Mouse (Mus musculus): ENCODE results near the gene Dnajb6. TPM values are rescaled to one million over a fixed set of nuclear protein-coding genes. Genes with fewer than 3 reads are reported as not detected.
"Not testable (repeated sequence)": the region's sequence is repeated elsewhere in the genome, so short reads cannot be mapped to it uniquely, and the experiment has no call there.

Gene Dnajb6
- polyA plus RNA-seq, 1 experiment, result 49.8 TPM

GRCm38 (mm10) chr5:29711631-29712030, 23.9 kb upstream of the Dnajb6 start:
- no peak overlapping the region for H3K4me3 ChIP-seq (ENCODE audit: insufficient read depth, low read depth, low read length)
- no peaks in the 10 kb centered on the region for H3K27me3 ChIP-seq (replicated peaks; ENCODE audit: control insufficient read depth, insufficient read depth, low read length)
- H3K4me1 ChIP-seq (ENCODE audit: control insufficient read depth, insufficient read depth, low read length), result no peaks in the 10 kb centered on the region
- no peak for DNase-seq
- TF ChIP-seq CTCF (conservative IDR thresholded peaks at IDR 0.05; ENCODE audit: insufficient read depth, insufficient read length, low read depth, low read length) (no peak), POLR2A (IDR thresholded peaks at IDR 0.05; ENCODE audit: low read depth, low read length) (no peak)
- no peak overlapping the region for H3K27ac ChIP-seq (ENCODE audit: insufficient read depth, low read depth, low read length)
- no peaks in the 10 kb centered on the region for H3K36me3 ChIP-seq (ENCODE audit: control insufficient read depth, insufficient read depth, low read length)

- H3K4me1 ChIP-seq (ENCODE audit: control insufficient read depth, insufficient read depth, low read length), result no peaks in the 10 kb centered on the region
- no peaks in the 10 kb centered on the region for H3K27me3 ChIP-seq (replicated peaks; ENCODE audit: control insufficient read depth, insufficient read depth, low read length)
- no peak overlapping the region for H3K4me3 ChIP-seq (ENCODE audit: insufficient read depth, low read depth, low read length)
- H3K36me3 ChIP-seq (ENCODE audit: control insufficient read depth, insufficient read depth, low read length), result no peaks in the 10 kb centered on the region
- WGBS, result 61% methylated on average over 1 of the region's 1 CpGs
- no peak for TF ChIP-seq CTCF (conservative IDR thresholded peaks at IDR 0.05; ENCODE audit: insufficient read depth, insufficient read length, low read depth, low read length)
- TF ChIP-seq POLR2A (IDR thresholded peaks at IDR 0.05; ENCODE audit: low read depth, low read length), result no peak
- no peak for DNase-seq
- H3K27ac ChIP-seq (ENCODE audit: insufficient read depth, low read depth, low read length), result no peak overlapping the region
Measured at GRCm38 (mm10) chr5:29712906-29713305, 22.6 kb upstream of the Dnajb6 start.

GRCm38 (mm10) chr5:29721159-29721558, 14.3 kb upstream of the Dnajb6 start:
- TF ChIP-seq POLR2A (IDR thresholded peaks at IDR 0.05; ENCODE audit: low read depth, low read length) (no peak), CTCF (conservative IDR thresholded peaks at IDR 0.05; ENCODE audit: insufficient read depth, insufficient read length, low read depth, low read length) (no peak)
- Histone ChIP-seq H3K27me3 (replicated peaks; ENCODE audit: control insufficient read depth, insufficient read depth, low read length) (no peaks in the 10 kb centered on the region), H3K27ac (ENCODE audit: insufficient read depth, low read depth, low read length) (no peak overlapping the region), H3K4me3 (ENCODE audit: insufficient read depth, low read depth, low read length) (no peak overlapping the region), H3K4me1 (ENCODE audit: control insufficient read depth, insufficient read depth, low read length) (no peaks in the 10 kb centered on the region), H3K36me3 (ENCODE audit: control insufficient read depth, insufficient read depth, low read length) (no peaks in the 10 kb centered on the region)
- DNase-seq, result no peak
- WGBS, result 28% methylated on average over 1 of the region's 1 CpGs

- TF ChIP-seq CTCF (conservative IDR thresholded peaks at IDR 0.05; ENCODE audit: insufficient read depth, insufficient read length, low read depth, low read length) (no peak), POLR2A (IDR thresholded peaks at IDR 0.05; ENCODE audit: low read depth, low read length) (no peak)
- no peak for DNase-seq
- Histone ChIP-seq H3K4me1 (ENCODE audit: control insufficient read depth, insufficient read depth, low read length) (no peaks in the 10 kb centered on the region), H3K4me3 (ENCODE audit: insufficient read depth, low read depth, low read length) (no peak overlapping the region), H3K27me3 (replicated peaks; ENCODE audit: control insufficient read depth, insufficient read depth, low read length) (no peaks in the 10 kb centered on the region), H3K36me3 (ENCODE audit: control insufficient read depth, insufficient read depth, low read length) (no peaks in the 10 kb centered on the region), H3K27ac (ENCODE audit: insufficient read depth, low read depth, low read length) (peak overlapping the region; percentile 30; the same call in 1 of the 2 replicates)
- 42% methylated on average over 2 of the region's 2 CpGs for WGBS
Measured at GRCm38 (mm10) chr5:29725369-29725768, 10.1 kb upstream of the Dnajb6 start.

- H3K4me3 ChIP-seq (ENCODE audit: insufficient read depth, low read depth, low read length); DNase-seq; H3K27me3 ChIP-seq (replicated peaks; ENCODE audit: control insufficient read depth, insufficient read depth, low read length); H3K4me1 ChIP-seq (ENCODE audit: control insufficient read depth, insufficient read depth, low read length); H3K36me3 ChIP-seq (ENCODE audit: control insufficient read depth, insufficient read depth, low read length): not testable (repeated sequence)
- H3K27ac ChIP-seq (ENCODE audit: insufficient read depth, low read depth, low read length), result peak overlapping the region; percentile 30; the same call in 1 of the 2 replicates
- 77% methylated on average over 5 of the region's 5 CpGs for WGBS
Measured at GRCm38 (mm10) chr5:29726070-29726469, 9.4 kb upstream of the Dnajb6 start.

- Histone ChIP-seq H3K36me3 (ENCODE audit: control insufficient read depth, insufficient read depth, low read length) (no peaks in the 10 kb centered on the region), H3K4me3 (ENCODE audit: insufficient read depth, low read depth, low read length) (peak overlapping the region; percentile 93), H3K27ac (ENCODE audit: insufficient read depth, low read depth, low read length) (peak overlapping the region; percentile 100), H3K4me1 (ENCODE audit: control insufficient read depth, insufficient read depth, low read length) (peaks cover 18% of the 10 kb centered on the region; the same call in 1 of the 2 replicates), H3K27me3 (replicated peaks; ENCODE audit: control insufficient read depth, insufficient read depth, low read length) (no peaks in the 10 kb centered on the region)
- TF ChIP-seq POLR2A (IDR thresholded peaks at IDR 0.05; ENCODE audit: low read depth, low read length), result no peak
- TF ChIP-seq CTCF (conservative IDR thresholded peaks at IDR 0.05; ENCODE audit: insufficient read depth, insufficient read length, low read depth, low read length), result no peak
- 39% methylated on average over 6 of the region's 6 CpGs for WGBS
- DNase-seq, result no peak
Measured at GRCm38 (mm10) chr5:29734831-29735510, 517 bp upstream of the Dnajb6 start.

- no peaks in the 10 kb centered on the region for H3K27me3 ChIP-seq (replicated peaks; ENCODE audit: control insufficient read depth, insufficient read depth, low read length)
- peak; percentile 72 for DNase-seq
Measured at GRCm38 (mm10) chr5:29736073-29736900, 799 bp downstream of the Dnajb6 start.

More at GRCm38 (mm10) chr5:29736073-29736900, 799 bp downstream of the Dnajb6 start:
- Histone ChIP-seq H3K27ac (ENCODE audit: insufficient read depth, low read depth, low read length) (peak overlapping the region; percentile 100), H3K4me1 (ENCODE audit: control insufficient read depth, insufficient read depth, low read length) (peaks cover 26% of the 10 kb centered on the region; the same call in 1 of the 2 replicates), H3K4me3 (ENCODE audit: insufficient read depth, low read depth, low read length) (peak overlapping the region; percentile 93), H3K36me3 (ENCODE audit: control insufficient read depth, insufficient read depth, low read length) (no peaks in the 10 kb centered on the region)
- TF ChIP-seq CTCF (conservative IDR thresholded peaks at IDR 0.05; ENCODE audit: insufficient read depth, insufficient read length, low read depth, low read length) (no peak), POLR2A (IDR thresholded peaks at IDR 0.05; ENCODE audit: low read depth, low read length) (no peak)
- under 1% methylated on average over 48 of the region's 48 CpGs for WGBS
